Mouse (Mus musculus): ENCODE measurements around the gene Adgrb2. TPM values are rescaled to one million over a fixed set of nuclear protein-coding genes. Genes with fewer than 3 reads are reported as not detected.
A peak's percentile ranks its signal among the peaks of the same experiment; 100 is the strongest.

Adgrb2 gene
- polyA plus RNA-seq, 1 experiment, result 306 TPM

DNA sequence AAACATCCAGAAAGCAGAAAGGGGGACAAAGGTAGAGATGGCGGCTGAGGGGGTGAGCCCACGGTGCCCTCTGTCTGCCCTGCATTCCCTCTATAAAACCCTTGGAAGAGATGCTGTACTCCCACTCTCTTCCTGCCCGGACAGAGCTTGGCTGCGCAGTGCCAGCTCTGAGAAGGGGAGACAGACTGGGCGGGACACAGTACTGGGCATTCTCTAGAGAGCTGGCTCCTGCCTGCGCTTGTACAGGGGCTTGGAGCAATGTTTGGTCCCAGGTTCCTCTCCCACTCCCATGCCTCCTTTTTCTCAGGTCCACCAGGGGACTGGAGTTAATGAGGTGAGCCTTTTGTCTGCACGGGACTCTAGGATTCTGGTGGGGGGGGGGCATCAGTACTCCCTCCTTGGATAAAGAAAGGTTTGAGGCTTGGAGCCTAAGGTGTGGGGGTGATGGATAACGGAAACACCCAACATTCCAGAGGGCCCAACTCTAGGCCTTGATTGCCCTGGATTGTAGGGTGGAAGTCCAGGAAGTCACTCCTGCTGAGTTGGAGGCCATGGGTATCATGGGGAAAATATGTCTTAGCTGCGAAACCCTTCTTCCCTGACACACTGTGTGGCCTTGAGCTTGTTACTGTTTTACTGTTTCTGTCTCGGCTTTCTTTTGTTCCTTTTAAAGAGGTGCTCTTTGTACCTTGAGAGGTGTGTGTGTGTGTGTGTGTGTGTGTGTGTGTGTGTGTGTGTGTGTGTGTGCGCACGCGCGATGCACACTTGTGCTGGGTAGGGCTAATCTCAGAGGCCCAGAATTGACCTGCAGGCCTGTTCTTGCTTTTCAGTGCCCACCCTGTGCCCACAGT is 70.7 kb downstream of the Adgrb2 start:
- H3K4me1 ChIP-seq (ENCODE audit: control insufficient read depth, insufficient read depth, low read length), result peaks cover 1% of the 10 kb centered on the region
- H3K4me3 ChIP-seq (ENCODE audit: insufficient read depth, low read length), result no peak overlapping the region
- no peak overlapping the region for H3K27ac ChIP-seq (ENCODE audit: insufficient read depth, low read length)
- TF ChIP-seq CTCF (IDR thresholded peaks at IDR 0.05; ENCODE audit: extremely low read depth, insufficient read depth, low read length), result no peak
- TF ChIP-seq POLR2A (IDR thresholded peaks at IDR 0.05; ENCODE audit: extremely low read depth, insufficient read depth, low read length), result no peak

DNA sequence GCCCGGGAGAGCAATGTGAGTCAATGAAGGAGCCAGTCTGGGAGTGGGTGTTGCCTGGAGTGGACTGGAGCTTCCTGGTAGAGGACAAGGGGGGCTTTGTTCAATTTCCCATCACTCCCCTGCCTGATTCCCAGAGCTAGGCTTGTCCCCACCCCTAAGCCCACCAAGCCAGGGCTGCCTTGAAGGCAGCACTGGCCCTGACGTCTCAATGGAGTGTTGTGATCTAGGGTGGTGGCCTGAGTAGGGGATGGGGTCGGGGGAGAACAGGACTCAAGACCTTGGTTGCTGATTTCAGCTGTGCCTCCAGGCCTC is 71.3 kb downstream of the Adgrb2 start:
- H3K4me1 ChIP-seq (ENCODE audit: control insufficient read depth, insufficient read depth, low read length), result peaks cover 1% of the 10 kb centered on the region
- no peak overlapping the region for H3K27ac ChIP-seq (ENCODE audit: insufficient read depth, low read length)
- H3K4me3 ChIP-seq (ENCODE audit: insufficient read depth, low read length), result no peak overlapping the region
- TF ChIP-seq CTCF (IDR thresholded peaks at IDR 0.05; ENCODE audit: extremely low read depth, insufficient read depth, low read length), result no peak
- no peak for TF ChIP-seq POLR2A (IDR thresholded peaks at IDR 0.05; ENCODE audit: extremely low read depth, insufficient read depth, low read length)

DNA sequence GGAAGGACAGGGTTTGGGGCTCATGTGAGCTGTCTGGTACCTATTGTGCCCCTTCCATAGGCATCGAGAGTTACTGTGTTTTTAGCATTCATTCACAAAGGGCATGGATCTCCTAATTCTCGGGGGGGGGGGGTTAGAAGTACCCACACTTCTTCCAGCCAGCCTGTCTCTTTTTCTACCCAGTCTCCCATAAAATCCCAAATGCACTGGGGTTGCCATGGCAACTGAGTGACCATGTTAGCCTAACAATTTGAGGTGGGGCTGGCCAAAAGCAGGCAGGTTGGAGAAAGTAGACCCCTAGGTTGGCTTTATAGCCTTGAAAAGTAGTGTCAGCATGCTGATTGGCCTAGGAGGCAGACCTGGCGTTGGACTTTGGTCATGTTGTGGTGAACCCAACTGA is 71.8 kb downstream of the Adgrb2 start:
- TF ChIP-seq CTCF (IDR thresholded peaks at IDR 0.05; ENCODE audit: extremely low read depth, insufficient read depth, low read length) (no peak), POLR2A (IDR thresholded peaks at IDR 0.05; ENCODE audit: extremely low read depth, insufficient read depth, low read length) (no peak)
- Histone ChIP-seq H3K4me1 (ENCODE audit: control insufficient read depth, insufficient read depth, low read length) (peaks cover 1% of the 10 kb centered on the region), H3K4me3 (ENCODE audit: insufficient read depth, low read length) (no peak overlapping the region), H3K27ac (ENCODE audit: insufficient read depth, low read length) (no peak overlapping the region)

DNA sequence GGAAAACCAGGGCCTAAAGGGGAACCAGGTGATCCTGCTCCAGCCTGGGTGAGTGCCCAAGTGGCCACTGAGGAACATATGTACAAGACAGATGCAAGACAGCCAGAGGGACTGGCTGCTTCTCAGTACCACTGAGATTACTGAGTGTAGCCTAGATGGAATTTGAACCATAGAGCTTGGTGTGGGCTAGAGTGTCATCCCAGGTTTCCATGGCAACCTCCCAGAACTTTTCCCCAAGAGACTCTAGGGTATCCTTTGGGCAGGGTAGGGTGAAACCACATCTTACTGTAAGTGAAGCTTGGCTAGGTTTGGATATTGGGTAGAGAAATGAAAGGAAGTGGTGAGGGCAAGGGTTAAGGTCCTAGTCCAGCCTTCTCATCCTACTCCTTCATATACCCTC is 76.3 kb downstream of the Adgrb2 start:
- H3K4me1 ChIP-seq (ENCODE audit: control insufficient read depth, insufficient read depth, low read length), result peaks cover 4% of the 10 kb centered on the region
- TF ChIP-seq POLR2A (IDR thresholded peaks at IDR 0.05; ENCODE audit: extremely low read depth, insufficient read depth, low read length) (no peak), CTCF (IDR thresholded peaks at IDR 0.05; ENCODE audit: extremely low read depth, insufficient read depth, low read length) (no peak)
- no peak overlapping the region for H3K27ac ChIP-seq (ENCODE audit: insufficient read depth, low read length)
- no peak overlapping the region for H3K4me3 ChIP-seq (ENCODE audit: insufficient read depth, low read length)

DNA sequence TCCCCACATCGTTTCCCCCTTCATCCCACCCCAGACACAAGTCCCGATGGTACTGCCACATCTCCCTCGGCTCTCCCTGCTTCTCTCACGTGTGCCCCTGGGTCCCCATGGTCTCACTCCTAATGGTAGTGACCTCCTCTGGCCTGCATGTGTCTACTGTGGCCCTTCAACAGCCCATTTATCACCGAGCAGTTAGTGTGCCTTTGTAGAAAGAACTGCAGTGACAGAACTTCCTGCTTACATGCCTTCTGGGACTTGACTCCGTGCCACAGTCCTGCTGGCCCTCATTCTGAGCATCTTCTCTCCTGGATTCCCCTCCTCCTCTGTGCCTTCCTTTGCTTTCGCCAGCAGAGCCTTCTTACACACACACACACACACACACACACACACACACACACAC is 78.5 kb downstream of the Adgrb2 start:
- TF ChIP-seq POLR2A (IDR thresholded peaks at IDR 0.05; ENCODE audit: extremely low read depth, insufficient read depth, low read length) (no peak), CTCF (IDR thresholded peaks at IDR 0.05; ENCODE audit: extremely low read depth, insufficient read depth, low read length) (no peak)
- Histone ChIP-seq H3K4me3 (ENCODE audit: insufficient read depth, low read length) (no peak overlapping the region), H3K4me1 (ENCODE audit: control insufficient read depth, insufficient read depth, low read length) (0 out of 2 replicates have a peak, but pooled peaks cover 2% of the 10 kb centered on the region), H3K27ac (ENCODE audit: insufficient read depth, low read length) (no peak overlapping the region)

DNA sequence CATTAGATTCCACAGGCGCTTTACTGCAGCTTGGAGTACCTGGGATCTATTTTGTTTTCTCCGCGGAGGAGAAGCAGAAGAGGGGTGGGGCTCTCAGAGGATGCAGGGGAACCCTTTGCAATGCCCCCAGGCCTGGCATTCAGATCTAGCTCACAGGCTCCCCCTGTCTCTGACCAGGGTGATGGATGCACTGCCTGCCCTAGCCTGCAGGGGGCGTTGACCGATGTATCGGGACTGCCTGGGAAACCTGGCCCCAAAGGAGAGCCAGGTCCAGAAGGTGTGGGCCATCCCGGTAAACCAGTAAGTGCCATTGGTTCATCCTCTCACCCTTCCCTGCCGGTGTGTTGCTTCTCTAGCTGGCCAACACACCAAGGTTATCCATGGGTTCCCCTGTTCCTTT is 82.1 kb downstream of the Adgrb2 start:
- TF ChIP-seq CTCF (IDR thresholded peaks at IDR 0.05; ENCODE audit: extremely low read depth, insufficient read depth, low read length) (peak; percentile 61), POLR2A (IDR thresholded peaks at IDR 0.05; ENCODE audit: extremely low read depth, insufficient read depth, low read length) (no peak)
- Histone ChIP-seq H3K27ac (ENCODE audit: insufficient read depth, low read length) (no peak overlapping the region), H3K4me1 (ENCODE audit: control insufficient read depth, insufficient read depth, low read length) (0 out of 2 replicates have a peak, but pooled peaks cover 2% of the 10 kb centered on the region), H3K4me3 (ENCODE audit: insufficient read depth, low read length) (no peak overlapping the region)

DNA sequence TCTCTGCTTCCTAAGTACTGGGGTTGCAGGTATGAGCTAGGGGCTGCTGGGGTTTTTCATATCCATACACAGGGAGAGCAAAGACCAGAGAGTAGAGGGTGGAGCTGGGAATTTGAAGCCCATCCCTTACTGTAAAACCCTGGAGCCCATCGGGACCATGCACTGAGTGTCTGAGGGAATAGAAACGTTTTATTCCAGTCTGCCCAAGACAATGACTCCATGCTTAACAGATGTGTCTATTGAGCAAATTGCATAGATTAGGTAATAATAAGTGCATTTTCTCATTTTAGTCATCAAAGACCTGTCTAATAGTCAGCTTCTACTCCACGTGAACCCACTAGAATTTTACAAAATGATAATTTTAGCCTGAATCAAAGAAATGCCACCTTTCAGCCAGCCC is 85.9 kb downstream of the Adgrb2 start:
- no peak overlapping the region for H3K4me3 ChIP-seq (ENCODE audit: insufficient read depth, low read length)
- H3K27ac ChIP-seq (ENCODE audit: insufficient read depth, low read length), result no peak overlapping the region
- no peak for TF ChIP-seq POLR2A (IDR thresholded peaks at IDR 0.05; ENCODE audit: extremely low read depth, insufficient read depth, low read length)
- TF ChIP-seq CTCF (IDR thresholded peaks at IDR 0.05; ENCODE audit: extremely low read depth, insufficient read depth, low read length), result no peak
- no peaks in the 10 kb centered on the region for H3K4me1 ChIP-seq (ENCODE audit: control insufficient read depth, insufficient read depth, low read length)

DNA sequence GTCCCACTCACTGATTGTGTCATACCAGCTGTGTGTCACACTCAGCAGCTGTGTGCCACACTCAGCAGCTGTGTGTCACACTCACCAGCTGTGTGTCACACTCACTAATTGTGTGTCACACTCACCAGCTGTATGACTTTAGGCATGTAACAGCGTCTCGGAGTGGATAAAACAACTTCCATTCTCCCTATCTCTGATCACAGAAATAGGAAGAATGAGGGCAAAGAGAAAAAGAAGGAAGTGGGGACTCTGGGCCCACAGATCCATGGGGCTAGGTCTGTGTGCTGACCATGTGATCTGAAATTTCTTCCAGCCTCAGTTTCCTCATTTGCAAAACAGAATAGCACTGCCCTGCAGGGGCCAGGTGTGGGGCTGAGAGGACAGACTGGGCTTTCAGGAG is 87.1 kb downstream of the Adgrb2 start:
- Histone ChIP-seq H3K4me1 (ENCODE audit: control insufficient read depth, insufficient read depth, low read length) (no peaks in the 10 kb centered on the region), H3K4me3 (ENCODE audit: insufficient read depth, low read length) (no peak overlapping the region), H3K27ac (ENCODE audit: insufficient read depth, low read length) (no peak overlapping the region)
- TF ChIP-seq POLR2A (IDR thresholded peaks at IDR 0.05; ENCODE audit: extremely low read depth, insufficient read depth, low read length) (no peak), CTCF (IDR thresholded peaks at IDR 0.05; ENCODE audit: extremely low read depth, insufficient read depth, low read length) (no peak)

Other genes with a start within 250 kb of the Adgrb2 start
- 33.4 and 34.2 TPM in 2 replicates for gene Khdrbs1, start 242.6 kb upstream of the Adgrb2 start, polyA plus RNA-seq (2012; rRNA removed)
- 83.2 and 87.8 TPM in 2 replicates for gene Ptp4a2, start 173.7 kb upstream of the Adgrb2 start, polyA plus RNA-seq (2012; rRNA removed)
- 0.13 and 0.28 TPM in 2 replicates for gene Spocd1, start 55.6 kb upstream of the Adgrb2 start, polyA plus RNA-seq (2012; rRNA removed)
- 35.6 and 41.0 TPM in 2 replicates for gene Col16a1, start 63.0 kb downstream of the Adgrb2 start, polyA plus RNA-seq (2012; rRNA removed)
- 89.9 and 91.8 TPM in 2 replicates for gene Pef1, start 117.7 kb downstream of the Adgrb2 start, polyA plus RNA-seq (2012; rRNA removed)
- 3.9 and 4.5 TPM in 2 replicates for gene Hcrtr1, start 154.5 kb downstream of the Adgrb2 start, polyA plus RNA-seq (2012; rRNA removed)
- 14.1 and 14.5 TPM in 2 replicates for gene Tinagl1, start 190.3 kb downstream of the Adgrb2 start, polyA plus RNA-seq (2012; rRNA removed)
- not detected in 2 replicates for gene Gm853, start 237.5 kb downstream of the Adgrb2 start, polyA plus RNA-seq (2012; rRNA removed)

Measured in cortical plate, adult 2 months (tissue).